Mouse (Mus musculus) frontal cortex, adult 2 months (tissue): ENCODE results near the gene Jak2. TPM values are rescaled to one million over a fixed set of nuclear protein-coding genes. Genes with fewer than 3 reads are reported as not detected.
A peak's percentile ranks its signal among the peaks of the same experiment; 100 is the strongest.

Source experiments
- DNase-seq, 2 experiments: peaks; one replicate each; pipeline ENCODE4 v3.0.0; 2022; ENCODE audit warnings: low spot score in 1 of 2; ENCODE audit errors: extremely low spot score in 1 of 2
- polyA plus RNA-seq: library from polyadenylated mRNA; depleted of rRNA; stranded (reverse); fragments of >200 nt; gene quantifications from 2 replicates; pipeline ENCODE4 v1.2.3, GENCODE M21; 2012; rRNA removed

Gene Jak2
- polyA plus RNA-seq, 1 experiment, result 26.6 TPM

- DNase-seq, result peak; percentile 59 to 94
Observed at GRCm38 (mm10) chr19:29354895-29355877, 103.6 kb downstream of the Jak2 start.

GRCm38 (mm10) chr19:29356281-29356680, 104.7 kb downstream of the Jak2 start:
- DNase-seq, result no peak

- DNase-seq, result no peak
Observed at GRCm38 (mm10) chr19:29360251-29360650, 108.6 kb downstream of the Jak2 start.

- DNase-seq, result peak; percentile 86 to 95
Observed at GRCm38 (mm10) chr19:29361468-29362130, 110.0 kb downstream of the Jak2 start.

- no peak for DNase-seq
Observed at GRCm38 (mm10) chr19:29362173-29362930, 110.7 kb downstream of the Jak2 start.

Other genes with a start within 250 kb of the Jak2 start
- 61.8 and 66.5 TPM in 2 replicates for gene Ak3, start 203.9 kb upstream of the Jak2 start, polyA plus RNA-seq
- gene Rcl1, start 150.5 kb upstream of the Jak2 start, polyA plus RNA-seq, result 19.2 and 20.1 TPM in 2 replicates
- 0.82 and 0.94 TPM in 2 replicates for gene Insl6, start 73.5 kb downstream of the Jak2 start, polyA plus RNA-seq
- 0.80 and 1.3 TPM in 2 replicates for gene Rln1, start 82.8 kb downstream of the Jak2 start, polyA plus RNA-seq
- 41.5 and 47.3 TPM in 2 replicates for gene Plgrkt, start 115.6 kb downstream of the Jak2 start, polyA plus RNA-seq
- 1.6 and 1.7 TPM in 2 replicates for gene Cd274, start 115.6 kb downstream of the Jak2 start, polyA plus RNA-seq
- 0.10 TPM in 1 of 2 replicates, not detected in the other for gene Pdcd1lg2, start 159.1 kb downstream of the Jak2 start, polyA plus RNA-seq